Mouse (Mus musculus) heart, embryonic 16.5 days (tissue): ENCODE measurements at regions not wholly inside any gene's neighbourhood (a gene's known extent, or its start where the extent isn't known, plus 50 kb on each side); places are given as distances from the start of the nearest gene placed in this dataset.

ENCODE experiments used
- ATAC-seq: fragments of 200-750 bp; cut with Nextera tagmentation; replicated peaks from 2 replicates; pipeline ENCODE4 v1.8.0; 2017; ENCODE audit warnings: moderate number of reproducible peaks; ENCODE audit not compliant: insufficient read depth, low FRiP score; ENCODE audit errors: extremely low read depth
- H3K27ac ChIP-seq: fragments of 300-500 bp; sonication (generic); 2 replicates; pipeline ENCODE4 v1.5.1; 2014; ENCODE audit warnings: mild to moderate bottlenecking, low read length, control low read depth, moderate library complexity
- H3K27me3 ChIP-seq: fragments of 300-500 bp; sonication (generic); 2 replicates; pipeline ENCODE4 v1.6.1; 2014; ENCODE audit warnings: low read length, mixed read lengths; ENCODE audit not compliant: control insufficient read depth, insufficient read depth
- H3K36me3 ChIP-seq: fragments of 300-500 bp; sonication (generic); 2 replicates; pipeline ENCODE4 v1.6.1; 2014; ENCODE audit not compliant: control insufficient read depth, insufficient read depth
- H3K4me1 ChIP-seq: fragments of 300-500 bp; sonication (generic); 2 replicates; pipeline ENCODE4 v1.6.1; 2014; ENCODE audit warnings: low read length, mixed read lengths; ENCODE audit not compliant: control insufficient read depth, insufficient read depth
- H3K4me2 ChIP-seq: fragments of 300-500 bp; sonication (generic); 2 replicates; pipeline ENCODE4 v1.6.1; 2014; ENCODE audit warnings: low read depth, mild to moderate bottlenecking, control low read depth, low read length
- H3K4me3 ChIP-seq: fragments of 300-500 bp; sonication (generic); 2 replicates; pipeline ENCODE4 v1.5.1; 2014; ENCODE audit warnings: mild to moderate bottlenecking, control low read depth, low read length
- H3K9ac ChIP-seq: fragments of 300-500 bp; sonication (generic); 2 replicates; pipeline ENCODE4 v1.6.1; 2014; ENCODE audit warnings: low read length, control low read depth
- H3K9me3 ChIP-seq: fragments of 300-500 bp; sonication (generic); replicated peaks from 2 replicates; pipeline ENCODE4 v1.6.1; 2016; ENCODE audit warnings: low read length; ENCODE audit not compliant: control insufficient read depth
- WGBS: fragments of 180-500 bp; shearing (Covaris S2); extraction: QIAGEN DNeasy Blood & Tissue Kit; methylation state at CpG from one replicate; pipeline ENCODE4 v1.1.7; 2014; 5-methylcytosine and 5-hydroxymethylcytosine counted together

DNA sequence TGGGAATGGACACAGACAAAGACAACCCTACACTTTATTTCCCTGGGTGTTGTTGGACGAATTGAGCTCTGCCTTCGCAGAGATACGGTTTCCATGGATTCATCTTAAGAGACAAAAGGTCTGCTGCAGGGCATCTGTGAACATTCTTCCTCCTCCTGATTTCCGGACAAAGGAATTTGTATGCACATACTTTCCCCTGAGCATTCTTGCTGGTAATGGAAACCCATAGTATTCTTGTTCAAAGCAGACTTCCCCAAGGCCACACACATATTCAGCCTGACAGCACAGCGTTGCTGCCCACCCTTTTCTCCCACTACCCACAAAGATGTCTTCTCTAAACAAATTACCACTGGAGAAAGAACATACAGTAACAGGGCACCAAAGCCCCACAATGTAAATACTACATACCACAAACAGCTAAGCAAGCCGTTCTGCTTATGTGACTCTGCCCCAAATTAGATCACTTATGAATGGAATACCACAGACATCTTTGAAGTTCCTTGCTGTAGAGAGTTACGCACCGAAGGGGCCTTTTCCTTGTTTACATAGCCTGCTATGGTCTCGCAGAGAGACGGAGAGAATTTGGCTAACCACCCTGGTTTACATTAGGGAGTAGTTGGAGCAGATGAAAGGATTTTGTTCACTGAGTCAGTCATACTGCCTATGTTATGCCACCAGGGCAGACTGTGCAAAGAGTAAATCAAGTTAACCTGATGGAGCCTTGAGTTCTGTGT lies 96.0 kb upstream of the Tas2r134 start:
- H3K4me2 ChIP-seq = no peak overlapping the region
- H3K27me3 ChIP-seq = no peaks in the 10 kb centered on the region
- ATAC-seq = no peak
- H3K4me3 ChIP-seq = no peak overlapping the region
- H3K9me3 ChIP-seq = no peaks in the 10 kb centered on the region
- 38% methylated on average over 10 of the region's 10 CpGs for WGBS
- H3K27ac ChIP-seq = no peak overlapping the region
- no peaks in the 10 kb centered on the region for H3K36me3 ChIP-seq
- no peaks in the 10 kb centered on the region for H3K4me1 ChIP-seq
- H3K9ac ChIP-seq = no peak overlapping the region

DNA sequence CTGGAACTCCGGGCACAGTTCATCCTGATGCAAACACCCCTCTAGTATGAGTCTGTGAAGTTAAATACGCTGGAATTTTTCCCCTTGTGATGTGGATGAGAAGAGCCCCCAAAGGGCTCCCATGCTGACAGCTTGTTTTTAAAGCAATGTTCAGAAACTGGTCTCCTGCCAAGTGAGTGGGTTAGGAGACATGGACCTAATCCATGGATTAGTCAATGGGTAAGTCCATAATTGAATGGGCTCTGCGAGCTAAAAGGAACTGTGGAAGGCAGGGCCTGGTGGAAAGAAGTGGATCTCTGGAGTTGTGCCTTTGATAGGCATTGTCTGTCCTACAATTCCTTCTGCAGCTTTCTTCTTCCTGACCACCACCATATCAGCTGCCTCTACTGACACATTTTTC lies 104.5 kb upstream of the Tas2r134 start:
- no peaks in the 10 kb centered on the region for H3K27me3 ChIP-seq
- WGBS = 79% methylated on average over 3 of the region's 3 CpGs
- no peak overlapping the region for H3K27ac ChIP-seq

DNA sequence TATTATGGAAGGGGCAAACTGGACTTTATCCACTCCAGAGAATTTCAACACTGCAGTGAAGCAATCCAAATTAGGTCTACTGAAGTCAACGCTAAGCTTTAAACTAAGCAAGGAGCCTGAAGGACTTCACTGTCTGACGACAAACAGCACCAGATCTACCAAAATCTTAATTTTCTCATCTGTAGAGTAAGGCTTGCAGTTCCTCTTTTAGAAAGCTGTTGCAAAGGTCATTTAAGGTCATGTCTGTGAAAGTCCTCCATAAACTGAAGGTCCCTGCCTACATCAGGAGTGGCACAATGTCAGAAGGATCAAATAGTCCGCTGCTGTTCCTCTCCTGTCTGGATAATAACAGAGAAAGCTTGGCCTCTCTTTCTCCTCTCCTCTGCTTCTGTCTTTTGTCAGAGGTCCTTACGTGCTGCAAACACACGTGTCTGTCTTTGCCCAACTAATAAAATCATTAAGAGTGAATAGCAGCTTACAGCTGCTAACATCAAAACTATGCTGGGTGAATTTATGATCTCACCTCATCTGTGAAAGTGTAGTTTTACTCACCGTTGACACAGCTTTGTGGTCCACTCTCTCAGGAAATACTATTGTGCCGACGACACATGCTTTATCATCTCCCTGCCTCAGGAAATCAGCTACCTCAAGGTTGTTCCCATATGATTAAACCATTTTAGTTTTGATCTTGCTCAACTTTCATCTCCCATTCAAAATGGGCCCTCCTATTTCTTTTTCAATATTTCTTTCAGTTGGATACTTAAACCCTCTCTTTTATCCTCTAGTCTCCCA lies 117.9 kb upstream of the Tas2r134 start:
- no peaks in the 10 kb centered on the region for H3K36me3 ChIP-seq
- H3K27me3 ChIP-seq = no peaks in the 10 kb centered on the region
- 64% methylated on average over 8 of the region's 8 CpGs for WGBS
- no peak overlapping the region for H3K4me2 ChIP-seq
- ATAC-seq = no peak
- no peak overlapping the region for H3K27ac ChIP-seq
- H3K9me3 ChIP-seq = no peaks in the 10 kb centered on the region
- no peak overlapping the region for H3K4me3 ChIP-seq
- no peaks in the 10 kb centered on the region for H3K4me1 ChIP-seq
- H3K9ac ChIP-seq = no peak overlapping the region

More for the DNA sequence above, 104.5 kb upstream of the Tas2r134 start:
- H3K9me3 ChIP-seq = no peaks in the 10 kb centered on the region
- no peaks in the 10 kb centered on the region for H3K4me1 ChIP-seq
- H3K9ac ChIP-seq = no peak overlapping the region
- H3K4me2 ChIP-seq = no peak overlapping the region
- ATAC-seq = no peak
- no peak overlapping the region for H3K4me3 ChIP-seq
- H3K36me3 ChIP-seq = no peaks in the 10 kb centered on the region

- no peaks in the 10 kb centered on the region for H3K27me3 ChIP-seq
- no peaks in the 10 kb centered on the region for H3K4me1 ChIP-seq
- H3K27ac ChIP-seq = no peak overlapping the region
- H3K4me2 ChIP-seq = no peak overlapping the region
- H3K36me3 ChIP-seq = no peaks in the 10 kb centered on the region
- 86% methylated on average over 2 of the region's 2 CpGs for WGBS
- no peak overlapping the region for H3K9ac ChIP-seq
- no peak for ATAC-seq
- no peaks in the 10 kb centered on the region for H3K9me3 ChIP-seq
- H3K4me3 ChIP-seq = no peak overlapping the region
Observed at GRCm38 (mm10) chr2:51497896-51498295, 129.4 kb upstream of the Tas2r134 start.

DNA sequence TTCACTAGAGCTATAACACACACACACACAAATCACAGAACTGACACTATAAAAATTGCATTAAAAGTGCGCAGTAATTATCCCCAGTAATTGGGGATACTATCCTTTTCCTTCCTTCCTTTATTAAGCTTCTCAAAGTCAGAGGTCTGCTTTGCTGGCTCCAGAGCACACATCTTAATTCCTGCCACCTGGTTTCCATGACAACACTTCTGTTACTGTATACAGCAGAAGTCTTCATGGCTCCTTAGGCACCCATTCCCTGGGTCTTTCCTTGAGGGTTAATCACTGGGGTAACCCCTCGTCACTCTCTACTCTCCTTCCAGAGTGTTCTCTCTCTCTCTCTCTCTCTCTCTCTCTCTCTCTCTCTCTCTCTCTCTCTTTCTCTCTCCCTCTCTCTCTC lies 153.6 kb upstream of the Tas2r134 start:
- Histone ChIP-seq H3K36me3 (no peaks in the 10 kb centered on the region), H3K27ac (no peak overlapping the region), H3K4me1 (no peaks in the 10 kb centered on the region), H3K4me3 (no peak overlapping the region), H3K9me3 (no peaks in the 10 kb centered on the region), H3K4me2 (no peak overlapping the region), H3K9ac (no peak overlapping the region), H3K27me3 (no peaks in the 10 kb centered on the region)
- ATAC-seq = no peak
- 94% methylated on average over 2 of the region's 2 CpGs for WGBS

GRCm38 (mm10) chr2:51467027-51467694 lies 160.2 kb upstream of the Tas2r134 start:
- WGBS = 42% methylated on average over 7 of the region's 7 CpGs
- Histone ChIP-seq H3K4me2 (no peak overlapping the region), H3K9me3 (no peaks in the 10 kb centered on the region), H3K27ac (peak overlapping the region; percentile 27; the same call in 1 of the 2 replicates), H3K36me3 (no peaks in the 10 kb centered on the region), H3K4me1 (peaks cover 5% of the 10 kb centered on the region; the same call in 1 of the 2 replicates), H3K9ac (no peak overlapping the region), H3K4me3 (no peak overlapping the region), H3K27me3 (no peaks in the 10 kb centered on the region)
- peak; percentile 63 for ATAC-seq

DNA sequence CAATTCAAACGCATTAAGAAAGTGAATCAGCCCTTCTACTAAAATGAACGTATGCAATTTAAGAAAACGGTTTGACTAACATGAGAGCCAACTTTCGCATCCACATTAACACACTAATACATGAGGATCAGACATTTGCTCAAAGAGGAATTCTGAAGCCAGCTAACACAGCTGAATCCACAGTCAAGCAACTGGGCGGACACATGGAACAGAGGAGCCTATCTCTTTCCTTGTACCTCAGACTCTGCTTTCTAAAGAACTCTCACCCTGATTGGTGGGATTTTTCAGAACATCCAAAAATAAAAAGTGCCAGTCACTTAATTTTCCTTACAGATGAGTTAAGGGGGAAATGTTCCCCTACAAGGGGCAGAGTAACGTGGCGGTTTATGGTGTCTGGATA lies 161.3 kb upstream of the Tas2r134 start:
- Histone ChIP-seq H3K36me3 (no peaks in the 10 kb centered on the region), H3K27ac (no peak overlapping the region), H3K27me3 (no peaks in the 10 kb centered on the region), H3K9me3 (no peaks in the 10 kb centered on the region), H3K4me3 (no peak overlapping the region), H3K9ac (no peak overlapping the region), H3K4me2 (no peak overlapping the region), H3K4me1 (peaks cover 5% of the 10 kb centered on the region; the same call in 1 of the 2 replicates)
- no peak for ATAC-seq
- 89% methylated on average over 7 of the region's 7 CpGs for WGBS

- H3K4me2 ChIP-seq = no peak overlapping the region
- no peak overlapping the region for H3K9ac ChIP-seq
- no peaks in the 10 kb centered on the region for H3K36me3 ChIP-seq
- peaks cover 5% of the 10 kb centered on the region; the same call in 1 of the 2 replicates for H3K4me1 ChIP-seq
- no peak for ATAC-seq
- 57% methylated on average over 7 of the region's 7 CpGs for WGBS
- no peaks in the 10 kb centered on the region for H3K27me3 ChIP-seq
- H3K9me3 ChIP-seq = no peaks in the 10 kb centered on the region
- no peak overlapping the region for H3K4me3 ChIP-seq
- no peak overlapping the region for H3K27ac ChIP-seq
Observed at GRCm38 (mm10) chr2:51465576-51465975, 161.7 kb upstream of the Tas2r134 start.

GRCm38 (mm10) chr2:51464356-51464755 lies 163.0 kb upstream of the Tas2r134 start:
- no peaks in the 10 kb centered on the region for H3K27me3 ChIP-seq
- H3K27ac ChIP-seq = no peak overlapping the region
- no peak overlapping the region for H3K4me2 ChIP-seq
- ATAC-seq = no peak
- H3K4me3 ChIP-seq = no peak overlapping the region
- no peaks in the 10 kb centered on the region for H3K36me3 ChIP-seq
- 76% methylated on average over 2 of the region's 2 CpGs for WGBS
- H3K4me1 ChIP-seq = peaks cover 5% of the 10 kb centered on the region; the same call in 1 of the 2 replicates
- H3K9ac ChIP-seq = no peak overlapping the region
- no peaks in the 10 kb centered on the region for H3K9me3 ChIP-seq
